Mouse (Mus musculus): Measurements from ENCODE around the gene Rfx4.

DNA sequence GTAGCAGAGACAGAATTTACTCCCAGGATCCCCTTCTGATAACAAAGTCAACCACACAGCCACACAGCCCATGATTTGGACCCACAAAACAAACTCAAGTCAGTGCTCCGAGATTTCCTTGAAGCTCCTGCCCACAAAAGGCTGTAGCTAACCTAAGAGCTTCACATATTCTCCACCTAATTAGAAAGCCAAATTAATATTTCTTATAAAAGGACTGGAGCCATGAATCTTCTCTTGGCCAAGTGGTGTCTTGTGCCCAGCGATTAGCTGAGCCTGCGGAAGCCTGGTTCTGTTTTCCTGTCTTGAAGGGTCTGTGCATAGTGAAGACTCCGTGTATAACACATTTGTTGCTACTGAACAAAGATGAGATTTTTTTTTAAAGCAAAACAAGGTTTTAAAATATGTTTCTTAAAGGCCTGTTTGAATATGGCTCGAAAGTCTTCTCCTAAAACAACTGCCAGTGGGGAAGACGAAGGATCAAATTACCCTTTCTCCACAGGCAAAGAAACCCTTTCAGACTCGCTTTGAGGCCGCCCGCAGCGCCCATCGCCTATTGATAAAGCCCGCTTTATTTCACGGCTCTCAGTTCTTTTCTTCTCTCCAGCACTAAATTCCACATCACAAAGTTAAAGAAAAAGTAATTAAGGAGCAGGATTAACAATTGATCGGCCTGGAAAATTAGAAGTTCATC lies 103.1 kb downstream of the Rfx4 start:
- TF ChIP-seq POLR2A (IDR thresholded peaks at IDR 0.05; ENCODE audit: borderline replicate concordance, extremely low read depth, insufficient read depth, insufficient read length, poor library complexity, severe bottlenecking) (no peak), CTCF (IDR thresholded peaks at IDR 0.05; ENCODE audit: borderline replicate concordance, extremely low read depth, insufficient read depth, insufficient read length) (no peak)
